Mouse (Mus musculus) Patski (cell line): ENCODE results near the gene Egfr. TPM values are rescaled to one million over a fixed set of nuclear protein-coding genes. Genes with fewer than 3 reads are reported as not detected.

ENCODE experiments used
- ATAC-seq: fragments of 100-300 bp; one replicate; pipeline ENCODE4 v1.8.0; 2021
- CTCF ChIA-PET: fragments of 350-600 bp; sonication (Branson Sonifier 250); formaldehyde crosslinking; loops from one replicate; lab custom pipeline; 2022; ENCODE audit warnings: inconsistent platforms; lab: Charles Lee
- POLR2A ChIA-PET: fragments of 350-600 bp; sonication (Branson Sonifier 250); formaldehyde crosslinking; loops from one replicate; lab custom pipeline; 2022; ENCODE audit warnings: antibody characterized with exemption, inconsistent platforms; lab: Charles Lee
- DNase-seq: peaks from one replicate; pipeline ENCODE4 v3.0.0-alpha.2; 2011; ENCODE audit warnings: low read depth, low spot score
- H3K27me3 ChIP-seq: fragments of 371-371 bp; one replicate; pipeline ENCODE4 v1.5.1; 2021
- CTCF ChIP-seq: fragments of 100-300 bp; IDR thresholded peaks from one replicate; pipeline ENCODE4 v1.5.1; 2021
- in situ Hi-C: fragments of 300-500 bp; cut with MboI; formaldehyde crosslinking; loops from 3 replicates; pipeline ENCODE4 v1.11.1; 2018; ENCODE audit warnings: low pct_unique_long_range_greater_than_20kb, mixed read lengths
- polyA plus RNA-seq: library from polyadenylated mRNA; unstranded; gene quantifications from one replicate; pipeline ENCODE4 v1.2.3, GENCODE M21; 2021

The Egfr gene
- polyA plus RNA-seq, 1 experiment from 2014 or later = 30.7 TPM

- no peak for DNase-seq
- ChIA-PET POLR2A (no interaction called here), CTCF (interaction anchor here (0.6 kb wide), 1 partner anchor 63 kb away, joined by 3 read pairs; no protein-coding TSS in a partner anchor)
- no peak for ATAC-seq
- no peak for TF ChIP-seq CTCF
- in situ Hi-C loops = no loop called here
- no peaks in the 10 kb centered on the region for H3K27me3 ChIP-seq
Observed at GRCm38 (mm10) chr11:16907517-16908129, 155.6 kb downstream of the Egfr start.

- H3K27me3 ChIP-seq = no peaks in the 10 kb centered on the region
- DNase-seq = no peak
- ATAC-seq = no peak
- ChIA-PET CTCF (interaction anchor here (2.0 kb wide), 1 partner anchor 31 kb away, joined by 4 read pairs; no protein-coding TSS in a partner anchor), POLR2A (no interaction called here)
- TF ChIP-seq CTCF = no peak
- in situ Hi-C loops = no loop called here
Observed at GRCm38 (mm10) chr11:16914756-16915155, 162.8 kb downstream of the Egfr start.

- DNase-seq = no peak
- in situ Hi-C loops = no loop called here
- ATAC-seq = no peak
- no peaks in the 10 kb centered on the region for H3K27me3 ChIP-seq
- ChIA-PET CTCF (interaction anchor here (0.6 to 2.0 kb wide), 3 partner anchors 14 to 201 kb away, joined by 3 to 4 read pairs (median 4); no protein-coding TSS in a partner anchor), POLR2A (interaction anchor here (0.7 kb wide), 1 partner anchor 380 kb away, joined by 3 read pairs; no protein-coding TSS in a partner anchor)
- no peak for TF ChIP-seq CTCF
Observed at GRCm38 (mm10) chr11:16915850-16916249, 163.8 kb downstream of the Egfr start.

GRCm38 (mm10) chr11:16917512-16917911 is 165.5 kb downstream of the Egfr start:
- ATAC-seq (no peak), DNase-seq (no peak)
- no peaks in the 10 kb centered on the region for H3K27me3 ChIP-seq
- no peak for TF ChIP-seq CTCF
- CTCF ChIA-PET = no interaction called here
- POLR2A ChIA-PET = no interaction called here
- in situ Hi-C loops = no loop called here

- H3K27me3 ChIP-seq = no peaks in the 10 kb centered on the region
- CTCF ChIA-PET = no interaction called here
- no peak for ATAC-seq
- in situ Hi-C loops = no loop called here
- POLR2A ChIA-PET = no interaction called here
- no peak for DNase-seq
- no peak for TF ChIP-seq CTCF
Observed at GRCm38 (mm10) chr11:16932159-16932558, 180.2 kb downstream of the Egfr start.

- ChIA-PET CTCF (interaction anchor here (1.4 to 1.7 kb wide), 2 partner anchors 11 to 13 kb away, joined by 3 to 5 read pairs; no protein-coding TSS in a partner anchor), POLR2A (no interaction called here)
- TF ChIP-seq CTCF = no peak
- DNase-seq (no peak), ATAC-seq (no peak)
- in situ Hi-C loops = loop anchor here (5.0 kb wide), 1 partner anchor 38 kb away; no protein-coding TSS in a partner anchor
- no peaks in the 10 kb centered on the region for H3K27me3 ChIP-seq
Observed at GRCm38 (mm10) chr11:16935577-16936236, 183.7 kb downstream of the Egfr start.

DNA sequence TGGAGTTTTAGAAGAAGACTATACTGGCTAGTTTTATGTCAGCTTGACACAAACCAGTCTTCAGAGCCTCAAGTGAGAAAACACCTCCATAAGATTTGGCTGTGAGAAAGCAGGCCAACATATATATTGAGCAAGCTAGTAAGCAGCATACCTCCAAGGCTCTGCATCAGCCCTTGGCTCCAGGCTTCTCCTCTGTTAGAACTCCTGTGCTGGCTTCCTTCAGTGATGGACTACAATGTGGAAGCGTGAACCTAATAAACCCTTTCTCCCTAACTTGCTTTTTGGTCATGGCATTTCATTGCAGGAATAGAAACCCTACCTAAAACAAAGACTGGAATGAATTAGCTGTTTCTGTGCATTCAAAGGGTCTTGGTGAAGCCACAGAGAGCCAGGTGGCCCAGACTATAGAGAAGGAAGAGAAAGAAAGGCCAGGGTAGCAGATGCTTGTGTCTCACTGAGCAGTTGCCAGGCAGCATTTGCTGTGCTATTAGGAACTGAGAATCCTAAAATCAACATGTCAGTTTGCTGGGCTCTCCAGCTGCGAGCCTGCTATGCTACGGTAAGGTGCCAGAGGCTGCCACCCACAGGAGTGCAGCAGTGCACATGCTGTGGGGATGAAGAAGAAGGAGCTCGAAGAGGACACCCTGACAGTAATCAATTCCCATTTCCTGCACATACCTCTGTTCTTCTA is 189.2 kb downstream of the Egfr start:
- in situ Hi-C loops = no loop called here
- no peak for ATAC-seq
- CTCF ChIA-PET = interaction anchor here (0.6 to 2.7 kb wide), 3 partner anchors 412 to 418 kb away, joined by 3 to 11 read pairs (median 5); no protein-coding TSS in a partner anchor
- TF ChIP-seq CTCF = no peak
- POLR2A ChIA-PET = no interaction called here
- no peaks in the 10 kb centered on the region for H3K27me3 ChIP-seq
- no peak for DNase-seq

GRCm38 (mm10) chr11:16941973-16942452 is 190.0 kb downstream of the Egfr start:
- H3K27me3 ChIP-seq = no peaks in the 10 kb centered on the region
- ATAC-seq = no peak
- TF ChIP-seq CTCF = no peak
- no peak for DNase-seq
- CTCF ChIA-PET = interaction anchor here (2.0 to 2.7 kb wide), 2 partner anchors 416 to 419 kb away, joined by 5 to 11 read pairs; no protein-coding TSS in a partner anchor
- in situ Hi-C loops = no loop called here
- POLR2A ChIA-PET = no interaction called here

DNA sequence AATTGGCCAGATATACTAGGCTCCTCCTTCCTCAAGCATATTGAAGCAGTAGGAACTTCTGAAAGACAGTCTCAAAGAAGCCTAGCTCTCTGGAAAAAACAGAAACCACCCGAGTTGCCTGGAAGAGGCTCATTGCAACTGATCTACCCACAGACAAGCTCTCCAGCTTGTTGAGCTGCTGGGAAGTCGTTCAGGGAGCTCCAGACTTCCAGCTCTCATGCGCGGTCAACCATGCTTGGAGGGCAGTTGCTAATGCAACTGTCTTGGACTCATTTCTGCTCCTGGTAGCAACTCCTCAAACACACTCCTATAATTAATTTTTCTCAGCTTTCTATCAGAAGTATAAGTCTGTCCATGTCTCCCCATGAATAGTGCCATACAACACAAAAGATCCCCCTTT is 191.0 kb downstream of the Egfr start:
- CTCF ChIA-PET = interaction anchor here (2.0 to 2.7 kb wide), 2 partner anchors 417 to 420 kb away, joined by 5 to 11 read pairs; no protein-coding TSS in a partner anchor
- no peak for TF ChIP-seq CTCF
- POLR2A ChIA-PET = no interaction called here

GRCm38 (mm10) chr11:16948756-16949155 is 196.8 kb downstream of the Egfr start:
- H3K27me3 ChIP-seq = no peaks in the 10 kb centered on the region
- in situ Hi-C loops = loop anchor here (5.0 kb wide), 2 partner anchors 196 to 421 kb away; partner anchors contain the start of gene Egfr
- TF ChIP-seq CTCF = peak; percentile 80
- ATAC-seq = no peak
- ChIA-PET POLR2A (no interaction called here), CTCF (interaction anchor here (0.8 to 2.8 kb wide), 10 partner anchors 12 to 425 kb away, joined by 3 to 40 read pairs (median 4); no protein-coding TSS in a partner anchor)
- no peak for DNase-seq

More for the DNA sequence above, 191.0 kb downstream of the Egfr start:
- in situ Hi-C loops = no loop called here
- ATAC-seq = no peak
- no peak for DNase-seq
- no peaks in the 10 kb centered on the region for H3K27me3 ChIP-seq
